Mouse (Mus musculus): Measurements from ENCODE around the gene Them7. TPM values are rescaled to one million over a fixed set of nuclear protein-coding genes. Genes with fewer than 3 reads are reported as not detected.

Them7 gene
- polyA plus RNA-seq, 1 experiment from 2014 or later, result 0.17 TPM

GRCm38 (mm10) chr2:105370698-105371097 lies 146.6 kb downstream of the Them7 start:
- no peak overlapping the region for H3K9ac ChIP-seq (ENCODE audit: low read depth, low read length)
- no peak overlapping the region for H3K27ac ChIP-seq (ENCODE audit: low read depth, low read length)
- H3K27me3 ChIP-seq (ENCODE audit: control insufficient read depth, insufficient read depth, low read length), result no peaks in the 10 kb centered on the region
- H3K9me3 ChIP-seq (ENCODE audit: control insufficient read depth, low read length), result no peaks in the 10 kb centered on the region
- no peak overlapping the region for H3K4me3 ChIP-seq (ENCODE audit: low read depth, low read length)
- H3K36me3 ChIP-seq (ENCODE audit: control insufficient read depth, insufficient read depth, low read length), result no peaks in the 10 kb centered on the region
- 37% methylated on average over 14 of the region's 14 CpGs for WGBS
- ATAC-seq (ENCODE audit: low FRiP score) (no peak), DNase-seq (ENCODE audit: low spot score) (peak; percentile 18)
- peak overlapping the region; percentile 0; the same call in 1 of the 2 replicates for H3K4me2 ChIP-seq (replicated peaks; ENCODE audit: low read depth, low read length)
- no peaks in the 10 kb centered on the region for H3K4me1 ChIP-seq (replicated peaks; ENCODE audit: control insufficient read depth, insufficient read depth, low read length)

- no peaks in the 10 kb centered on the region for H3K4me1 ChIP-seq (replicated peaks; ENCODE audit: control insufficient read depth, insufficient read depth, low read length)
- H3K36me3 ChIP-seq (ENCODE audit: control insufficient read depth, insufficient read depth, low read length), result no peaks in the 10 kb centered on the region
- H3K9me3 ChIP-seq (ENCODE audit: control insufficient read depth, low read length), result no peaks in the 10 kb centered on the region
- H3K9ac ChIP-seq (ENCODE audit: low read depth, low read length), result no peak overlapping the region
- H3K4me2 ChIP-seq (replicated peaks; ENCODE audit: low read depth, low read length), result no peak overlapping the region
- WGBS, result 96% methylated on average over 6 of the region's 6 CpGs
- no peak overlapping the region for H3K4me3 ChIP-seq (ENCODE audit: low read depth, low read length)
- ATAC-seq (ENCODE audit: low FRiP score), result no peak
- no peak for DNase-seq (ENCODE audit: low spot score)
- no peak overlapping the region for H3K27ac ChIP-seq (ENCODE audit: low read depth, low read length)
- no peaks in the 10 kb centered on the region for H3K27me3 ChIP-seq (ENCODE audit: control insufficient read depth, insufficient read depth, low read length)
Observed at GRCm38 (mm10) chr2:105372156-105372555, 148.0 kb downstream of the Them7 start.

GRCm38 (mm10) chr2:105372727-105373126 lies 148.6 kb downstream of the Them7 start:
- Histone ChIP-seq H3K36me3 (ENCODE audit: control insufficient read depth, insufficient read depth, low read length) (no peaks in the 10 kb centered on the region), H3K9ac (ENCODE audit: low read depth, low read length) (no peak overlapping the region), H3K9me3 (ENCODE audit: control insufficient read depth, low read length) (no peaks in the 10 kb centered on the region), H3K27me3 (ENCODE audit: control insufficient read depth, insufficient read depth, low read length) (no peaks in the 10 kb centered on the region), H3K27ac (ENCODE audit: low read depth, low read length) (no peak overlapping the region), H3K4me1 (replicated peaks; ENCODE audit: control insufficient read depth, insufficient read depth, low read length) (no peaks in the 10 kb centered on the region), H3K4me3 (ENCODE audit: low read depth, low read length) (no peak overlapping the region), H3K4me2 (replicated peaks; ENCODE audit: low read depth, low read length) (no peak overlapping the region)
- no peak for ATAC-seq (ENCODE audit: low FRiP score)
- WGBS, result 88% methylated on average over 5 of the region's 5 CpGs
- no peak for DNase-seq (ENCODE audit: low spot score)

- ATAC-seq (ENCODE audit: low FRiP score), result no peak
- H3K4me3 ChIP-seq (ENCODE audit: low read depth, low read length), result no peak overlapping the region
- H3K4me2 ChIP-seq (replicated peaks; ENCODE audit: low read depth, low read length), result no peak overlapping the region
- no peak for DNase-seq (ENCODE audit: low spot score)
- no peaks in the 10 kb centered on the region for H3K4me1 ChIP-seq (replicated peaks; ENCODE audit: control insufficient read depth, insufficient read depth, low read length)
- no peaks in the 10 kb centered on the region for H3K27me3 ChIP-seq (ENCODE audit: control insufficient read depth, insufficient read depth, low read length)
- H3K9ac ChIP-seq (ENCODE audit: low read depth, low read length), result no peak overlapping the region
- no peak overlapping the region for H3K27ac ChIP-seq (ENCODE audit: low read depth, low read length)
- H3K36me3 ChIP-seq (ENCODE audit: control insufficient read depth, insufficient read depth, low read length), result no peaks in the 10 kb centered on the region
- H3K9me3 ChIP-seq (ENCODE audit: control insufficient read depth, low read length), result no peaks in the 10 kb centered on the region
- 95% methylated on average over 11 of the region's 11 CpGs for WGBS
Observed at GRCm38 (mm10) chr2:105373658-105374057, 149.5 kb downstream of the Them7 start.

- H3K36me3 ChIP-seq (ENCODE audit: control insufficient read depth, insufficient read depth, low read length), result no peaks in the 10 kb centered on the region
- no peak overlapping the region for H3K4me2 ChIP-seq (replicated peaks; ENCODE audit: low read depth, low read length)
- no peaks in the 10 kb centered on the region for H3K9me3 ChIP-seq (ENCODE audit: control insufficient read depth, low read length)
- H3K27ac ChIP-seq (ENCODE audit: low read depth, low read length), result no peak overlapping the region
- no peak overlapping the region for H3K4me3 ChIP-seq (ENCODE audit: low read depth, low read length)
- ATAC-seq (ENCODE audit: low FRiP score) (no peak), DNase-seq (ENCODE audit: low spot score) (no peak)
- 94% methylated on average over 7 of the region's 7 CpGs for WGBS
- H3K4me1 ChIP-seq (replicated peaks; ENCODE audit: control insufficient read depth, insufficient read depth, low read length), result no peaks in the 10 kb centered on the region
- H3K27me3 ChIP-seq (ENCODE audit: control insufficient read depth, insufficient read depth, low read length), result no peaks in the 10 kb centered on the region
- H3K9ac ChIP-seq (ENCODE audit: low read depth, low read length), result no peak overlapping the region
Observed at GRCm38 (mm10) chr2:105375261-105375660, 151.1 kb downstream of the Them7 start.

GRCm38 (mm10) chr2:105375705-105376104 lies 151.6 kb downstream of the Them7 start:
- H3K4me2 ChIP-seq (replicated peaks; ENCODE audit: low read depth, low read length), result no peak overlapping the region
- ATAC-seq (ENCODE audit: low FRiP score), result no peak
- 88% methylated on average over 4 of the region's 4 CpGs for WGBS
- no peaks in the 10 kb centered on the region for H3K36me3 ChIP-seq (ENCODE audit: control insufficient read depth, insufficient read depth, low read length)
- no peak overlapping the region for H3K4me3 ChIP-seq (ENCODE audit: low read depth, low read length)
- H3K27ac ChIP-seq (ENCODE audit: low read depth, low read length), result no peak overlapping the region
- H3K27me3 ChIP-seq (ENCODE audit: control insufficient read depth, insufficient read depth, low read length), result no peaks in the 10 kb centered on the region
- no peaks in the 10 kb centered on the region for H3K9me3 ChIP-seq (ENCODE audit: control insufficient read depth, low read length)
- no peak overlapping the region for H3K9ac ChIP-seq (ENCODE audit: low read depth, low read length)
- DNase-seq (ENCODE audit: low spot score), result no peak
- H3K4me1 ChIP-seq (replicated peaks; ENCODE audit: control insufficient read depth, insufficient read depth, low read length), result no peaks in the 10 kb centered on the region

- Histone ChIP-seq H3K27ac (ENCODE audit: low read depth, low read length) (no peak overlapping the region), H3K9me3 (ENCODE audit: control insufficient read depth, low read length) (no peaks in the 10 kb centered on the region), H3K4me2 (replicated peaks; ENCODE audit: low read depth, low read length) (no peak overlapping the region), H3K36me3 (ENCODE audit: control insufficient read depth, insufficient read depth, low read length) (no peaks in the 10 kb centered on the region), H3K9ac (ENCODE audit: low read depth, low read length) (no peak overlapping the region), H3K4me1 (replicated peaks; ENCODE audit: control insufficient read depth, insufficient read depth, low read length) (no peaks in the 10 kb centered on the region), H3K27me3 (ENCODE audit: control insufficient read depth, insufficient read depth, low read length) (no peaks in the 10 kb centered on the region), H3K4me3 (ENCODE audit: low read depth, low read length) (no peak overlapping the region)
- DNase-seq (ENCODE audit: low spot score) (no peak), ATAC-seq (ENCODE audit: low FRiP score) (no peak)
- WGBS, result 50% methylated on average over 1 of the region's 1 CpGs
Observed at GRCm38 (mm10) chr2:105379682-105380081, 155.6 kb downstream of the Them7 start.

- Histone ChIP-seq H3K9me3 (ENCODE audit: control insufficient read depth, low read length) (no peaks in the 10 kb centered on the region), H3K27ac (ENCODE audit: low read depth, low read length) (no peak overlapping the region), H3K27me3 (ENCODE audit: control insufficient read depth, insufficient read depth, low read length) (no peaks in the 10 kb centered on the region), H3K4me3 (ENCODE audit: low read depth, low read length) (no peak overlapping the region), H3K4me2 (replicated peaks; ENCODE audit: low read depth, low read length) (no peak overlapping the region), H3K36me3 (ENCODE audit: control insufficient read depth, insufficient read depth, low read length) (no peaks in the 10 kb centered on the region), H3K4me1 (replicated peaks; ENCODE audit: control insufficient read depth, insufficient read depth, low read length) (no peaks in the 10 kb centered on the region), H3K9ac (ENCODE audit: low read depth, low read length) (no peak overlapping the region)
- ATAC-seq (ENCODE audit: low FRiP score) (no peak), DNase-seq (ENCODE audit: low spot score) (no peak)
- WGBS, result 86% methylated on average over 3 of the region's 3 CpGs
Observed at GRCm38 (mm10) chr2:105380757-105381319, 156.7 kb downstream of the Them7 start.

GRCm38 (mm10) chr2:105383063-105383462 lies 158.9 kb downstream of the Them7 start:
- DNase-seq (ENCODE audit: low spot score) (no peak), ATAC-seq (ENCODE audit: low FRiP score) (no peak)
- Histone ChIP-seq H3K9ac (ENCODE audit: low read depth, low read length) (no peak overlapping the region), H3K27ac (ENCODE audit: low read depth, low read length) (no peak overlapping the region), H3K4me3 (ENCODE audit: low read depth, low read length) (no peak overlapping the region), H3K4me2 (replicated peaks; ENCODE audit: low read depth, low read length) (no peak overlapping the region), H3K4me1 (replicated peaks; ENCODE audit: control insufficient read depth, insufficient read depth, low read length) (no peaks in the 10 kb centered on the region), H3K9me3 (ENCODE audit: control insufficient read depth, low read length) (no peaks in the 10 kb centered on the region), H3K36me3 (ENCODE audit: control insufficient read depth, insufficient read depth, low read length) (0 out of 2 replicates have a peak, but pooled peaks cover 5% of the 10 kb centered on the region), H3K27me3 (ENCODE audit: control insufficient read depth, insufficient read depth, low read length) (no peaks in the 10 kb centered on the region)
- 91% methylated on average over 8 of the region's 8 CpGs for WGBS
